Mouse (Mus musculus): ENCODE measurements around the gene Syne4. TPM values are rescaled to one million over a fixed set of nuclear protein-coding genes. Genes with fewer than 3 reads are reported as not detected.

Syne4 gene
- polyA plus RNA-seq, 1 experiment from 2014 or later = 36.9 TPM

GRCm38 (mm10) chr7:30358378-30359186 is 44.0 kb downstream of the Syne4 start:
- Histone ChIP-seq H3K9me3 (replicated peaks) (no peaks in the 10 kb centered on the region), H3K27me3 (no peaks in the 10 kb centered on the region), H3K4me2 (replicated peaks) (no peak overlapping the region), H3K4me1 (peaks cover 27% of the 10 kb centered on the region), H3K9ac (no peak overlapping the region), H3K27ac (replicated peaks) (no peak overlapping the region), H3K4me3 (replicated peaks) (no peak overlapping the region), H3K36me3 (peaks cover 23% of the 10 kb centered on the region)
- ATAC-seq (ENCODE audit: insufficient number of reproducible peaks, low FRiP score, low TSS enrichment, low read depth) = no peak
- 60% methylated on average over 7 of the region's 7 CpGs for WGBS

GRCm38 (mm10) chr7:30359276-30359865 is 44.8 kb downstream of the Syne4 start:
- no peak for ATAC-seq (ENCODE audit: insufficient number of reproducible peaks, low FRiP score, low TSS enrichment, low read depth)
- WGBS = 87% methylated on average over 31 of the region's 31 CpGs
- no peak overlapping the region for H3K4me3 ChIP-seq (replicated peaks)
- 0 out of 2 replicates have a peak, but pooled peaks cover 6% of the 10 kb centered on the region for H3K27me3 ChIP-seq
- H3K27ac ChIP-seq (replicated peaks) = no peak overlapping the region
- H3K9me3 ChIP-seq (replicated peaks) = no peaks in the 10 kb centered on the region
- H3K4me2 ChIP-seq (replicated peaks) = no peak overlapping the region
- peaks cover 27% of the 10 kb centered on the region for H3K4me1 ChIP-seq
- peaks cover 23% of the 10 kb centered on the region for H3K36me3 ChIP-seq
- H3K9ac ChIP-seq = no peak overlapping the region

DNA sequence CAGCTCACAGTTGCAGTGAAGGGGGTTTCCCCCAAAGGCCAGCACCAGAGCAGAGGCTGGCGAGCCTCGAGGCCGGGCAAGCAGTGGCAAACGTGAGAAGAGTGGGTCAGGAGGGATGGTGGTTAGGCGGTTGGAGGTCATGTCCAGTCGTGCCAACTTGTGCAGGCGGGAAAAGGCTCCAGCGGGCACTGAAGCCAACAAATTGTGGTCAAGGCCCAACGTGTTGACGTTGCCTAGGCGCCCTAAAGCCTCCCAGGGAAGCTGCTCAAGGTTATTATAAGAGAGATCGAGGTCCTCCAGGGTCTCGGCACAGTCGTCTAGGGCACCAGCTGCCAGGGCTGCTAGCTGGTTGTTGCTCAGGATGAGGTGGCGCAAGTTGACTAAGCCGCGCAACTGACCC is 45.4 kb downstream of the Syne4 start:
- Histone ChIP-seq H3K9me3 (replicated peaks) (no peaks in the 10 kb centered on the region), H3K4me1 (peaks cover 27% of the 10 kb centered on the region), H3K4me3 (replicated peaks) (no peak overlapping the region), H3K27me3 (0 out of 2 replicates have a peak, but pooled peaks cover 6% of the 10 kb centered on the region), H3K36me3 (peaks cover 23% of the 10 kb centered on the region), H3K27ac (replicated peaks) (no peak overlapping the region), H3K4me2 (replicated peaks) (no peak overlapping the region), H3K9ac (no peak overlapping the region)
- 89% methylated on average over 17 of the region's 17 CpGs for WGBS
- no peak for ATAC-seq (ENCODE audit: insufficient number of reproducible peaks, low FRiP score, low TSS enrichment, low read depth)

- no peaks in the 10 kb centered on the region for H3K9me3 ChIP-seq (replicated peaks)
- H3K9ac ChIP-seq = peak within 1 kb of the TSS; percentile 65
- peak within 1 kb of the TSS; percentile 76 for H3K4me2 ChIP-seq (replicated peaks)
- no peak; the same call in 1 of the 2 replicates for ATAC-seq (ENCODE audit: insufficient number of reproducible peaks, low FRiP score, low TSS enrichment, low read depth)
- H3K4me3 ChIP-seq (replicated peaks) = peak within 1 kb of the TSS; percentile 62
- peaks cover 14% of the 10 kb centered on the region for H3K36me3 ChIP-seq
- peaks cover 27% of the 10 kb centered on the region for H3K4me1 ChIP-seq
- H3K27ac ChIP-seq (replicated peaks) = peak within 1 kb of the TSS; percentile 60; the same call in 1 of the 2 replicates
- WGBS = 1% methylated on average over 47 of the region's 55 CpGs
- H3K27me3 ChIP-seq = 0 out of 2 replicates have a peak, but pooled peaks cover 6% of the 10 kb centered on the region
Measured at GRCm38 (mm10) chr7:30362652-30363343, 48.2 kb downstream of the Syne4 start, which contains the start of gene Lrfn3. TSS of gene Lrfn3 (minus strand) at chr7:30362772.

DNA sequence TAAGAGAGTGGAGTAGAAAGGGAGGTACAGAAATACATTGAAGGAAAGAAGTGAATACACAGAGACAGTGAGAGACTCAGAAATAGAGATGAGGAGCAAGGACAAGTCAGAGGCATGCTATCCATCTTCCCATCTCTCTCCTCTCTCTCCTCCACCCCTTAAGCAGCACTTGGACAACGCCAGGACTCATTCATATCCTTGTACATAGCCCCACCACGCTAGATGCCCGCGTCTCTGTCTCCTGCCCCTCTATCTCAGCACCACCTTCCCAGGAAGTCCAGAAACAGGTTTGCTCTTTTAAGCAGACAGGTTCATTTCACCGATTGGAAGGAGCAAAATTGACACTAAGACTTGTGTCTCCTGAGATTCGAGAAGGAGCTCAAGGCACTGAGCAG is 48.7 kb downstream of the Syne4 start:
- no peak overlapping the region for H3K27ac ChIP-seq (replicated peaks)
- peak overlapping the region; percentile 62 for H3K4me3 ChIP-seq (replicated peaks)
- peaks cover 14% of the 10 kb centered on the region for H3K36me3 ChIP-seq
- WGBS = 60% methylated on average over 6 of the region's 6 CpGs
- no peak for ATAC-seq (ENCODE audit: insufficient number of reproducible peaks, low FRiP score, low TSS enrichment, low read depth)
- 0 out of 2 replicates have a peak, but pooled peaks cover 6% of the 10 kb centered on the region for H3K27me3 ChIP-seq
- peaks cover 27% of the 10 kb centered on the region for H3K4me1 ChIP-seq
- H3K9me3 ChIP-seq (replicated peaks) = no peaks in the 10 kb centered on the region
- H3K4me2 ChIP-seq (replicated peaks) = peak overlapping the region; percentile 76
- no peak overlapping the region for H3K9ac ChIP-seq

- 72% methylated on average over 2 of the region's 2 CpGs for WGBS
- ATAC-seq (ENCODE audit: insufficient number of reproducible peaks, low FRiP score, low TSS enrichment, low read depth) = no peak
- Histone ChIP-seq H3K36me3 (no peaks in the 10 kb centered on the region), H3K27ac (replicated peaks) (no peak overlapping the region), H3K9ac (no peak overlapping the region), H3K27me3 (0 out of 2 replicates have a peak, but pooled peaks cover 6% of the 10 kb centered on the region), H3K4me1 (peaks cover 2% of the 10 kb centered on the region), H3K4me2 (replicated peaks) (no peak overlapping the region), H3K4me3 (replicated peaks) (no peak overlapping the region), H3K9me3 (replicated peaks) (no peaks in the 10 kb centered on the region)
Measured at GRCm38 (mm10) chr7:30367466-30367865, 52.9 kb downstream of the Syne4 start.

Other genes starting within 250 kb of the Syne4 start
- 7.9 and 8.3 TPM in 2 replicates for gene Zfp82, start 241.9 kb upstream of the Syne4 start, polyA plus RNA-seq (2015; fragmentation: Nextera tagmentation; extraction: Ambion mirVana)
- gene Gm26920, start 224.4 kb upstream of the Syne4 start, polyA plus RNA-seq (2015; fragmentation: Nextera tagmentation; extraction: Ambion mirVana) = 0.73 and 1.9 TPM in 2 replicates
- gene Zfp566, start 224.3 kb upstream of the Syne4 start, polyA plus RNA-seq (2015; fragmentation: Nextera tagmentation; extraction: Ambion mirVana) = 9.4 and 10.6 TPM in 2 replicates
- 120 and 122 TPM in 2 replicates for gene Zfp260, start 220.0 kb upstream of the Syne4 start, polyA plus RNA-seq (2015; fragmentation: Nextera tagmentation; extraction: Ambion mirVana)
- gene Zfp382, start 192.9 kb upstream of the Syne4 start, polyA plus RNA-seq (2015; fragmentation: Nextera tagmentation; extraction: Ambion mirVana) = 14.6 and 15.4 TPM in 2 replicates
- 13.6 and 17.7 TPM in 2 replicates for gene Zfp146, start 145.1 kb upstream of the Syne4 start, polyA plus RNA-seq (2015; fragmentation: Nextera tagmentation; extraction: Ambion mirVana)
- gene Cox7a1, start 130.7 kb upstream of the Syne4 start, polyA plus RNA-seq (2015; fragmentation: Nextera tagmentation; extraction: Ambion mirVana) = 6.4 and 6.5 TPM in 2 replicates
- gene Capns1, start 116.0 kb upstream of the Syne4 start, polyA plus RNA-seq (2015; fragmentation: Nextera tagmentation; extraction: Ambion mirVana) = 111 and 113 TPM in 2 replicates
- 155 and 160 TPM in 2 replicates for gene Polr2i, start 82.9 kb upstream of the Syne4 start, polyA plus RNA-seq (2015; fragmentation: Nextera tagmentation; extraction: Ambion mirVana)
- gene Tbcb, start 82.5 kb upstream of the Syne4 start, polyA plus RNA-seq (2015; fragmentation: Nextera tagmentation; extraction: Ambion mirVana) = 172 and 177 TPM in 2 replicates
- 0.31 and 0.39 TPM in 2 replicates for gene Ovol3, start 79.1 kb upstream of the Syne4 start, polyA plus RNA-seq (2015; fragmentation: Nextera tagmentation; extraction: Ambion mirVana)
- gene Thap8, start 34.7 kb upstream of the Syne4 start, polyA plus RNA-seq (2015; fragmentation: Nextera tagmentation; extraction: Ambion mirVana) = 0.34 and 0.49 TPM in 2 replicates
- 6.7 and 8.6 TPM in 2 replicates for gene Wdr62, start 34.4 kb upstream of the Syne4 start, polyA plus RNA-seq (2015; fragmentation: Nextera tagmentation; extraction: Ambion mirVana)
- gene Clip3, start 23.1 kb upstream of the Syne4 start, polyA plus RNA-seq (2015; fragmentation: Nextera tagmentation; extraction: Ambion mirVana) = 36.3 and 47.3 TPM in 2 replicates
- gene Alkbh6, start 6.1 kb upstream of the Syne4 start, polyA plus RNA-seq (2015; fragmentation: Nextera tagmentation; extraction: Ambion mirVana) = 84.9 and 92.8 TPM in 2 replicates
- gene E130208F15Rik, start 6.9 kb downstream of the Syne4 start, polyA plus RNA-seq (2015; fragmentation: Nextera tagmentation; extraction: Ambion mirVana) = 0.60 and 1.9 TPM in 2 replicates
- gene Sdhaf1, start 9.1 kb downstream of the Syne4 start, polyA plus RNA-seq (2015; fragmentation: Nextera tagmentation; extraction: Ambion mirVana) = 17.9 and 18.8 TPM in 2 replicates
- 5.7 and 6.6 TPM in 2 replicates for gene Lrfn3, start 48.0 kb downstream of the Syne4 start, polyA plus RNA-seq (2015; fragmentation: Nextera tagmentation; extraction: Ambion mirVana)
- gene Tyrobp, start 99.0 kb downstream of the Syne4 start, polyA plus RNA-seq (2015; fragmentation: Nextera tagmentation; extraction: Ambion mirVana) = 95.4 and 103 TPM in 2 replicates
- 2.2 and 2.4 TPM in 2 replicates for gene Hcst, start 105.0 kb downstream of the Syne4 start, polyA plus RNA-seq (2015; fragmentation: Nextera tagmentation; extraction: Ambion mirVana)
- gene Nfkbid, start 106.9 kb downstream of the Syne4 start, polyA plus RNA-seq (2015; fragmentation: Nextera tagmentation; extraction: Ambion mirVana) = 1.7 and 1.8 TPM in 2 replicates
- 52.0 and 61.3 TPM in 2 replicates for gene Aplp1, start 130.7 kb downstream of the Syne4 start, polyA plus RNA-seq (2015; fragmentation: Nextera tagmentation; extraction: Ambion mirVana)
- 1.1 and 1.3 TPM in 2 replicates for gene Kirrel2, start 142.9 kb downstream of the Syne4 start, polyA plus RNA-seq (2015; fragmentation: Nextera tagmentation; extraction: Ambion mirVana)
- gene Nphs1, start 143.5 kb downstream of the Syne4 start, polyA plus RNA-seq (2015; fragmentation: Nextera tagmentation; extraction: Ambion mirVana) = 0.17 TPM in 2 replicates
- gene Prodh2, start 178.8 kb downstream of the Syne4 start, polyA plus RNA-seq (2015; fragmentation: Nextera tagmentation; extraction: Ambion mirVana) = not detected in 2 replicates
- 12.2 and 16.2 TPM in 2 replicates for gene Arhgap33, start 220.3 kb downstream of the Syne4 start, polyA plus RNA-seq (2015; fragmentation: Nextera tagmentation; extraction: Ambion mirVana)
- gene Hspb6, start 237.4 kb downstream of the Syne4 start, polyA plus RNA-seq (2015; fragmentation: Nextera tagmentation; extraction: Ambion mirVana) = 19.9 and 22.2 TPM in 2 replicates
- 11.6 and 17.6 TPM in 2 replicates for gene Proser3, start 237.5 kb downstream of the Syne4 start, polyA plus RNA-seq (2015; fragmentation: Nextera tagmentation; extraction: Ambion mirVana)
- 45.6 and 46.8 TPM in 2 replicates for gene Lin37, start 245.0 kb downstream of the Syne4 start, polyA plus RNA-seq (2015; fragmentation: Nextera tagmentation; extraction: Ambion mirVana)
- gene U2af1l4, start 248.5 kb downstream of the Syne4 start, polyA plus RNA-seq (2015; fragmentation: Nextera tagmentation; extraction: Ambion mirVana) = 83.7 and 86.6 TPM in 2 replicates
- 11.0 and 15.0 TPM in 2 replicates for gene Gm49396, start 248.5 kb downstream of the Syne4 start, polyA plus RNA-seq (2015; fragmentation: Nextera tagmentation; extraction: Ambion mirVana)
- gene Psenen, start 248.8 kb downstream of the Syne4 start, polyA plus RNA-seq (2015; fragmentation: Nextera tagmentation; extraction: Ambion mirVana) = 136 and 140 TPM in 2 replicates